In the genomic region with DNA sequence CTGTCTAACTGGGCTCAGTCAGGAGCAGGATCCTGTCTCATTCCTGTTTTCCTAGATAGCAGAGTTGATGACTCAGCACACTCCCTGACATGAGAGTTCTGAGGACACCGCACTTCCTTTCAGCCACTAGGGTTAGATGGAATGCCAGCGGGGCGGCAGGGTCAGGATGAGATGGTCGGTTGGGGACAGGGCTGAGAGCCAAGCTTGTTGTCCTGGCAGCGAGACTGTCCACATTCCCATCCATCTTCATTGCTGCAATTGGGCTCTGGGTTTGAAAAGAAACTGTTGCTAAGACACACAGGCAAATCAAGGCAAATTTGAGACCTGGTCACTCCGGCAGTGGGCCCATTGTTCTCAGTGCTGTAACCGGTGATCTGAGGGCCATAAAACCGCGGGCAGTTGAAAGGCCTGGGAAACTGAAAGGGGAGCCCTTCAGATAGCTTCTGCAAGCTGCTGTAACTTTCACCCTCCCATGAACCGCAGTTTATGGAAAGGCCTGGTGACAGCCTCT, we compare ENCODE assay signal across 12 mouse cellular contexts.
A peak's percentile ranks its signal among the peaks of the same experiment; 100 is the strongest.
DNase-seq lines count a peak whose midpoint lies in the region; ATAC-seq lines count a peak whose summit lies in the region.
"Had no signal": no experiment of that assay in that cellular context is flagged by ENCODE, and none has a peak within 500 bp of the region (broad histone marks: within the 10 kb centered on the region; RNA-seq: fewer than 3 reads in every experiment).

No protein-coding gene starts in this region.

- no peak overlapping the region for H3K4me2 ChIP-seq in forebrain, embryonic 13.5 days
- H3K4me2 ChIP-seq in midbrain, embryonic 14.5 days (ENCODE audit: low read length), result no peak overlapping the region
- no peak overlapping the region for H3K4me2 ChIP-seq in midbrain, embryonic 13.5 days (replicated peaks)
- H3K4me2 ChIP-seq: lung, embryonic 15.5 days; stomach, embryonic 15.5 days had no signal

- WGBS in forebrain, embryonic 10.5 days, result 27% methylated on average over 10 of the region's 10 CpGs
- 28% methylated on average over 10 of the region's 10 CpGs for WGBS in forebrain, embryonic 13.5 days
- 17% methylated on average over 10 of the region's 10 CpGs for WGBS in midbrain, embryonic 14.5 days
- WGBS in midbrain, embryonic 13.5 days, result 16% methylated on average over 10 of the region's 10 CpGs
- 7% methylated on average over 10 of the region's 10 CpGs for WGBS in large intestine, adult 2 months

- no peak overlapping the region for H3K27ac ChIP-seq in forebrain, embryonic 10.5 days
- H3K27ac ChIP-seq in forebrain, embryonic 13.5 days, result no peak overlapping the region
- H3K27ac ChIP-seq in midbrain, embryonic 14.5 days (replicated peaks; ENCODE audit: low read depth, low read length), result no peak overlapping the region
- no peak overlapping the region for H3K27ac ChIP-seq in midbrain, embryonic 13.5 days
- H3K27ac ChIP-seq: lung, embryonic 15.5 days; stomach, embryonic 15.5 days had no signal

- no peak overlapping the region for H3K4me3 ChIP-seq in forebrain, embryonic 10.5 days
- no peak overlapping the region for H3K4me3 ChIP-seq in forebrain, embryonic 13.5 days
- no peak overlapping the region for H3K4me3 ChIP-seq in midbrain, embryonic 14.5 days (replicated peaks; ENCODE audit: low read depth, low read length)
- H3K4me3 ChIP-seq in midbrain, embryonic 13.5 days (replicated peaks), result no peak overlapping the region
- H3K4me3 ChIP-seq: lung, embryonic 15.5 days; stomach, embryonic 15.5 days had no signal

- no peaks in the 10 kb centered on the region; the same call in 1 of the 2 replicates for H3K27me3 ChIP-seq in forebrain, embryonic 10.5 days (ENCODE audit: poor library complexity, severe bottlenecking)
- H3K27me3 ChIP-seq in forebrain, embryonic 13.5 days, result no peaks in the 10 kb centered on the region
- H3K27me3 ChIP-seq in midbrain, embryonic 14.5 days (ENCODE audit: control insufficient read depth, insufficient read depth, low read length), result no peaks in the 10 kb centered on the region
- peaks cover 6% of the 10 kb centered on the region; the same call in 1 of the 2 replicates for H3K27me3 ChIP-seq in midbrain, embryonic 13.5 days
- H3K27me3 ChIP-seq: lung, embryonic 15.5 days; stomach, embryonic 15.5 days had no signal

- peak; percentile 16 for DNase-seq in forebrain, embryonic 10.5 days (ENCODE audit: extremely low spot score, low spot score)
- DNase-seq in midbrain, embryonic 14.5 days, result peak; percentile 8
- peak; percentile 51 for DNase-seq in large intestine, adult 2 months (ENCODE audit: low read depth, low spot score)
- DNase-seq in left cerebral cortex, postnatal 36 days (ENCODE audit: low spot score in 2 of 2), result no peak
- no peak for DNase-seq in cerebellum, adult 9-11 months
- DNase-seq: B cell, adult 2 months; gastrocnemius, postnatal 36 days had no signal

- no peak for ATAC-seq in forebrain, embryonic 13.5 days
- ATAC-seq in midbrain, embryonic 14.5 days (ENCODE audit: low FRiP score, low TSS enrichment), result no peak
- no peak for ATAC-seq in midbrain, embryonic 13.5 days
- ATAC-seq in activated CD4-positive, CD25-positive, alpha-beta regulatory T cell, adult 4 months, result no peak

- intact Hi-C loops in left cerebral cortex, postnatal 36 days (cut with DNase I), result no loop called here

- peaks cover 13% of the 10 kb centered on the region for H3K4me1 ChIP-seq in forebrain, embryonic 10.5 days
- peaks cover 5% of the 10 kb centered on the region; the same call in 1 of the 2 replicates for H3K4me1 ChIP-seq in forebrain, embryonic 13.5 days
- H3K4me1 ChIP-seq in midbrain, embryonic 14.5 days (ENCODE audit: control insufficient read depth, insufficient read depth, low read length), result peaks cover 3% of the 10 kb centered on the region; the same call in 1 of the 2 replicates
- H3K4me1 ChIP-seq in midbrain, embryonic 13.5 days (replicated peaks), result peaks cover 10% of the 10 kb centered on the region; the same call in 1 of the 2 replicates
- H3K4me1 ChIP-seq: stomach, embryonic 15.5 days had no signal

- no peak overlapping the region for H3K9ac ChIP-seq in forebrain, embryonic 13.5 days
- no peak overlapping the region for H3K9ac ChIP-seq in midbrain, embryonic 14.5 days (replicated peaks; ENCODE audit: low read length)
- H3K9ac ChIP-seq in midbrain, embryonic 13.5 days (replicated peaks), result no peak overlapping the region
- H3K9ac ChIP-seq: lung, embryonic 15.5 days; stomach, embryonic 15.5 days had no signal

- H3K9me3 ChIP-seq in forebrain, embryonic 10.5 days, result no peaks in the 10 kb centered on the region
- no peaks in the 10 kb centered on the region for H3K9me3 ChIP-seq in forebrain, embryonic 13.5 days (replicated peaks)
- H3K9me3 ChIP-seq in midbrain, embryonic 14.5 days (ENCODE audit: control insufficient read depth, low read length), result no peaks in the 10 kb centered on the region
- H3K9me3 ChIP-seq in midbrain, embryonic 13.5 days, result no peaks in the 10 kb centered on the region
- H3K9me3 ChIP-seq: lung, embryonic 15.5 days; stomach, embryonic 15.5 days had no signal

- no peaks in the 10 kb centered on the region for H3K36me3 ChIP-seq in forebrain, embryonic 10.5 days (replicated peaks)
- H3K36me3 ChIP-seq in forebrain, embryonic 13.5 days (ENCODE audit: poor library complexity, severe bottlenecking), result no peaks in the 10 kb centered on the region
- no peaks in the 10 kb centered on the region for H3K36me3 ChIP-seq in midbrain, embryonic 14.5 days (ENCODE audit: control insufficient read depth, insufficient read depth, low read length)
- no peaks in the 10 kb centered on the region for H3K36me3 ChIP-seq in midbrain, embryonic 13.5 days
- H3K36me3 ChIP-seq: lung, embryonic 15.5 days; stomach, embryonic 15.5 days had no signal

Comparison
In these comparisons a context has a peak if more than half of its experiments do, and no peak if none do; other contexts are left out.
1. DNase-seq: peak in forebrain, embryonic 10.5 days (single experiment), midbrain, embryonic 14.5 days (single experiment) and large intestine, adult 2 months (single experiment); none in left cerebral cortex, postnatal 36 days (0 of 2) and cerebellum, adult 9-11 months (single experiment).